ENCODE assay signal across 18 mouse cellular contexts in genomic region chr8:117253390-117254269, GRCm38 (mm10). TPM values are rescaled to one million over a fixed set of nuclear protein-coding genes. Genes with fewer than 3 reads are reported as not detected.
DNase-seq lines count a peak whose midpoint lies in the region; ATAC-seq and TF ChIP-seq lines count a peak whose summit lies in the region.
"Had no signal": no experiment of that assay in that cellular context is flagged by ENCODE, and none has a peak within 500 bp of the region (broad histone marks: within the 10 kb centered on the region; RNA-seq: fewer than 3 reads in every experiment).

No protein-coding gene starts in this region.

- no peaks in the 10 kb centered on the region for H3K9me3 ChIP-seq in liver, postnatal 0 days (ENCODE audit: low read length)
- H3K9me3 ChIP-seq in E14TG2a.4 (ENCODE audit: low read length) (no peaks in the 10 kb centered on the region), ES-E14 (ENCODE audit: control insufficient read depth, insufficient read depth, low read depth, low read length) (no peaks in the 10 kb centered on the region)
- H3K9me3 ChIP-seq: kidney, embryonic 15.5 days; lung, embryonic 15.5 days; midbrain, embryonic 15.5 days had no signal

- H3K4me2 ChIP-seq in liver, postnatal 0 days (ENCODE audit: low read depth, low read length): no peak overlapping the region
- H3K4me2 ChIP-seq: forebrain, embryonic 13.5 days; kidney, embryonic 15.5 days; lung, embryonic 15.5 days; midbrain, embryonic 15.5 days had no signal

- peak; percentile 81 for TF ChIP-seq EP300 in liver, postnatal 0 days (IDR thresholded peaks at IDR 0.05; ENCODE audit: low read depth)

- peaks cover 17% of the 10 kb centered on the region for H3K79me2 ChIP-seq in macrophage (ENCODE audit: inconsistent target)

- no peak for ATAC-seq in liver, postnatal 0 days
- ATAC-seq: forebrain, embryonic 13.5 days; hindbrain, embryonic 16.5 days; midbrain, embryonic 15.5 days had no signal

- TF ChIP-seq CTCF in liver, postnatal 0 days (IDR thresholded peaks at IDR 0.05; ENCODE audit: low read depth): peak; percentile 59
- TF ChIP-seq CTCF in E14TG2a.4 (conservative IDR thresholded peaks at IDR 0.05; ENCODE audit: low read length): peak; percentile 71

- no peaks in the 10 kb centered on the region for H3K27me3 ChIP-seq in liver, postnatal 0 days (ENCODE audit: insufficient read depth, low read length)
- peaks cover 51% of the 10 kb centered on the region for H3K27me3 ChIP-seq in E14TG2a.4 (ENCODE audit: insufficient read depth, low read length)
- H3K27me3 ChIP-seq: CH12.LX; forebrain, embryonic 13.5 days; kidney, embryonic 15.5 days; lung, embryonic 15.5 days; midbrain, embryonic 15.5 days had no signal

- no peak overlapping the region for H3K4me3 ChIP-seq in liver, postnatal 0 days (ENCODE audit: low read depth, low read length)
- H3K4me3 ChIP-seq in E14TG2a.4 (replicated peaks; ENCODE audit: low read length) (no peak overlapping the region), ES-E14 (ENCODE audit: insufficient read depth in 1 of 2, low read depth in 1 of 2, low read length in 2 of 2, poor library complexity in 1 of 2, severe bottlenecking in 1 of 2) (no peak overlapping the region), macrophage (ENCODE audit: inconsistent target) (no peak overlapping the region)
- H3K4me3 ChIP-seq: forebrain, embryonic 13.5 days; kidney, embryonic 15.5 days; lung, embryonic 15.5 days; midbrain, embryonic 15.5 days had no signal

- no peaks in the 10 kb centered on the region for H3K36me3 ChIP-seq in liver, postnatal 0 days (replicated peaks; ENCODE audit: insufficient read depth, low read length)
- H3K36me3 ChIP-seq in E14TG2a.4 (ENCODE audit: insufficient read depth, low read length) (no peaks in the 10 kb centered on the region), ES-E14 (ENCODE audit: control insufficient read depth, insufficient read depth, low read length, poor library complexity, severe bottlenecking) (peaks cover 2% of the 10 kb centered on the region; the same call in 1 of the 2 replicates), macrophage (ENCODE audit: inconsistent target) (no peaks in the 10 kb centered on the region)
- H3K36me3 ChIP-seq: kidney, embryonic 15.5 days; lung, embryonic 15.5 days; midbrain, embryonic 15.5 days had no signal

- H3K4me1 ChIP-seq in liver, postnatal 0 days (ENCODE audit: insufficient read depth): peaks cover 8% of the 10 kb centered on the region
- H3K4me1 ChIP-seq in E14TG2a.4 (replicated peaks; ENCODE audit: low read depth, low read length) (peaks cover 54% of the 10 kb centered on the region), ES-E14 (ENCODE audit: control insufficient read depth in 2 of 2, insufficient read depth in 2 of 2, low read length in 2 of 2, poor library complexity in 1 of 2) (peaks cover 0 to 7% of the 10 kb centered on the region in 2 experiments; a peak in 1 of 4 replicates)

- DNase-seq in liver, postnatal 0 days: peak; percentile 44
- DNase-seq in liver (no peak), ES-E14 (ENCODE audit: low read depth, low spot score) (peak; percentile 22)
- DNase-seq in right cerebral cortex, postnatal 14 days: no peak
- DNase-seq in left cerebral cortex, adult 8-10 months (ENCODE audit: low spot score in 2 of 2): no peak
- DNase-seq: adrenal gland, adult 2 months; cerebellum, adult 8-10 months; heart, adult 18-20 months; right cerebral cortex, postnatal 25 days; thymus, adult 2 months had no signal

- WGBS in liver, postnatal 0 days (ENCODE audit: insufficient replicate concordance): 79% methylated on average over 17 of the region's 17 CpGs
- 93% methylated on average over 15 of the region's 17 CpGs for WGBS in macrophage (ENCODE audit: missing documents)

- in situ Hi-C loops in ES-E14 (cut with MboI; ENCODE audit: low sequenced_read_pairs in 2 of 2, unreplicated experiment in 2 of 2): no loop called here

- no peak overlapping the region for H3K9ac ChIP-seq in liver, postnatal 0 days (replicated peaks)
- H3K9ac ChIP-seq in ES-E14 (ENCODE audit: insufficient read depth, low read depth, low read length, poor library complexity, severe bottlenecking): no peak overlapping the region
- H3K9ac ChIP-seq: forebrain, embryonic 13.5 days; kidney, embryonic 15.5 days; lung, embryonic 15.5 days; midbrain, embryonic 15.5 days had no signal

- H3K27ac ChIP-seq in liver, postnatal 0 days (ENCODE audit: low read depth): peak overlapping the region; percentile 34; the same call in 1 of the 2 replicates
- H3K27ac ChIP-seq in ES-E14 (ENCODE audit: insufficient read depth, low read depth, low read length, poor library complexity, severe bottlenecking) (no peak overlapping the region), macrophage (peak overlapping the region; percentile 79)
- H3K27ac ChIP-seq: forebrain, embryonic 13.5 days; kidney, embryonic 15.5 days; lung, embryonic 15.5 days; midbrain, embryonic 15.5 days had no signal

TF ChIP-seq in ES-E14, 5 proteins besides CTCF, POLR2A, EP300 and RAD21:
- TF ChIP-seq HCFC1 (IDR thresholded peaks at IDR 0.05; ENCODE audit: borderline replicate concordance, insufficient read depth, low read length) (no peak), ZNF384 (IDR thresholded peaks at IDR 0.05; ENCODE audit: low read depth, low read length) (no peak), ZC3H11A (IDR thresholded peaks at IDR 0.05; ENCODE audit: borderline replicate concordance, low read depth, low read length) (peak; percentile 26; the same call in 1 of the 2 replicates), CHD2 (IDR thresholded peaks at IDR 0.05; ENCODE audit: low read depth, low read length) (no peak), MAFK (IDR thresholded peaks at IDR 0.05; ENCODE audit: insufficient read depth, low read depth, low read length) (no peak)

RNA-seq across cellular contexts. Expression of gene Cmip, which starts 3.2 kb away (rescaled TPM):
- polyA plus RNA-seq in liver, postnatal 0 days (2015; fragmentation: Nextera tagmentation; extraction: Ambion mirVana): 22.3 and 22.6 TPM in 2 replicates
- 24.5 and 26.3 TPM in 2 replicates for total RNA-seq in ES-E14 (2012; rRNA removed)
- total RNA-seq in macrophage (2018; cell fraction: chromatin; rRNA removed): 100 to 1,000 TPM in 23 of 26 experiments, 10 to 100 TPM in 3; 61.7 to 168 (median 115) TPM
- total RNA-seq in macrophage (2018; cell fraction: cytosol; rRNA removed): 10 to 100 TPM; 66.7 to 95.6 (median 83.4) TPM
- total RNA-seq in macrophage (2018; cell fraction: nucleus; rRNA removed): 10 to 100 TPM; 49.1 to 97.6 (median 85.9) TPM
- 47.6 to 64.8 TPM (median 62.8 TPM) in 3 replicates for polyA plus RNA-seq in macrophage (2018)
- 100 to 1,000 TPM; 268 to 292 (median 275) TPM for total RNA-seq in left cerebral cortex, adult 8-10 months (2022)

Comparison
In these comparisons a context has a peak if more than half of its experiments do, and no peak if none do; other contexts are left out.
1. DNase-seq: peak in liver, postnatal 0 days (single experiment) and ES-E14 (single experiment); none in liver (single experiment), right cerebral cortex, postnatal 14 days (single experiment) and left cerebral cortex, adult 8-10 months (0 of 2).